Mouse (Mus musculus): ENCODE data around the gene Meis2. TPM values are rescaled to one million over a fixed set of nuclear protein-coding genes. Genes with fewer than 3 reads are reported as not detected.

The Meis2 gene
- total RNA-seq, 2 experiments from 2014 or later: 39.2 to 43.8 TPM

- DNase-seq: no peak
Observed at GRCm38 (mm10) chr2:115893113-115893512, 172.5 kb downstream of the Meis2 start.

- no peak for DNase-seq
Observed at GRCm38 (mm10) chr2:115890715-115891114, 174.9 kb downstream of the Meis2 start.

DNA sequence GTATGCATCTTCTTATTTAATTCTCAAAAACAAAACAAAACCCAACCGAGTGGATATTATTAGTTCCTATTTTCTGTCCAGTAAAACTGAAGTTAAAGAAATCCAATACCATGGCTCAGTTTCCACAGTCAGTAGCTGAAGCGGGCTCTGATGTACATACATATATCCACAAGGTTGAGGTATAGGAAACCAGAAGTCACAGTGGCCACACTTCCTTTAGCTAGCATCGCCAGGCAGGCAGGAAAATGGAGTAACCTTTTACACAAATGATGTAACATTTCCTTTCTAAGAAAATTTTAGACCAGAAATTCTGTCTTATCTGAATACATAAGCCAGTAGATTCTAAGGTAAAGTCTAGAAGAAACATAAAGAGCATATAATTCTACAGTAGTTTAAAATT lies 175.6 kb downstream of the Meis2 start:
- DNase-seq: no peak

DNA sequence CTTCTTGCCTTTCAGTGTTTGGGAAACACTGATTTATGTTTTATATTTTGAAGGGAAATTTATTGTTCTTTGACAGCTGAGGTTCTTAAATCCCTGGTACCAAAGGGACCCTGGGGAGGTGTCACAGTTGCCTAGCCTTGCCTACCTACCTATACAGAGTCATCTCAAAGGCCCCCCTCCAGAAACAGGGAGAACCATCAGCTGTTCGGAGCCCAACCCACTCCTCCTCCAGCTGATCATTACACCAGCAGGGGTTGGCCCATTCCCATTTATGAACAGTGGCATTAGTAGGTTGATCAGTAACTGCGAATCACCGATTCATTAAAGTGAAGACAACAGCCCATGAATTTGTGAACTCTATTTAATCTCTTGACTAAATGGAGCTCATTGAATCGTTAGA lies 176.4 kb downstream of the Meis2 start:
- DNase-seq: no peak

DNA sequence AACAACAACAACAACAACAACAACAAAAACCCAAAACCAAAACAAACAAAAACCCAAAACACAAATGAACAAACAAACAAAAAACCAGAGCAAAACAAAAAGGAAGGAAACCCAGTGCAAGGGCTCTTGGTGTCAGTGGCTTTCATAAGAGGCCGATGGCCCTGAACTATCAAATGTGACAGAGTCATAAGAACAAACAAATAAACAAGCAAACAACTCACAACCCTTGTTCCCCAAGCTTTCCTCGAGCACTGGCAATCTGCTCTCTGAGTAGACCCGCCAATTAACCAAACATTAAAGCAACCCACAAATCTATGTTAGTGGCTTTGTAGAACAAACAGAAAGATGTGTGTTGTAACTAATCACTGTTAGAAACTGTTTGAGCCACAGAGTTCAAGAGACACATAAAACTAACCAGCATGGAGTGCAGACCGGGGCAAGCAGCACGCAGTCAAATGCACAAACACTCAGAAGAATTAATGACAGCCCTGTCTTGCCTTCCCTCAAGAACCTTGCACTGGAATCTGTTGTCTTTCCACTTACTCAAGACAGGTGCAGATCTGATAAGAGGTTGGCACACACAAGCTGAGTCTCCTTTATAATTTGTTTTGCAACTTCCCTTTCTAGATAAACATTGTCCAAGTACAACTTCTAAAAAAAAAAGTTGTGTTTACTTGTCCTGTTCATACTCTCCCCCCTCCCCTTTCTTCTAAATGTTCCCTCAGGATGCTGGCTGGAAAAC lies 177.1 kb downstream of the Meis2 start:
- no peak for DNase-seq

GRCm38 (mm10) chr2:115887631-115888030 lies 178.0 kb downstream of the Meis2 start:
- no peak for DNase-seq

- no peak for DNase-seq
Observed at GRCm38 (mm10) chr2:115884184-115884583, 181.5 kb downstream of the Meis2 start.

GRCm38 (mm10) chr2:115883520-115883919 lies 182.1 kb downstream of the Meis2 start:
- no peak for DNase-seq

DNA sequence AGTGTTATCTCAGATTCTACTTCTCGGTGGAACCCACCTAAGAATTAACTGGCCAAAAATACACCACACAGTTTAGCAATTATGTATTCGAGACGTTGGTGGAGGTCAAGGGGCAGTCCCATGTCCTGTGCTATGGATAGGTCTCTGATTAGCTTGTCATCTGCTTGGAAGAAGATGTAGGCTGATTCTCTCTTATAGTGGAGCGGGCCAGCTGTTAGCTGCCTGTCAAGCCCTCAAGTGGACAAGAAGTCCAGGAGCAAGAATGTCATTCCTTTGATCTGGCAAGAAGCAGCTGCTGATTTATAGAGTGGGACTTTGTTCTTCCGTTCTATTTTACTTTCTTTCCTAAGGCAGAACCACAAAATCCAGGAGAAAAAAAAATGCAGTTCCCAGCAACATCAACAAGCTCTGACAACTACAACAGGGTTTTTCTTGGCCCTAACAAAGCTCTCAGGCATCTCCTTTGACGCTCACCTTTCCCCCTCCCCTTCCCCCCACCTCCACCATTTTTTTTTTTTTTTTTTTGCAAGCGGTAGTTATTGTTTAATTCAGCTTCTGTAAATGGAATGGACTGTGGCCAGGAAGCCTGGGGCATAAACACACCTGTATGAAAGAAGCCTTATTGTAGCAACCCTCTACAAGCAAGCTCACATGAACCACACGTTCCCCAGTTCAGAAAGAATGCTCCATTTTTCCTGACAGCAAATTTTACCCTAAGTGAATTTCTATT lies 189.7 kb downstream of the Meis2 start:
- DNase-seq: no peak

DNA sequence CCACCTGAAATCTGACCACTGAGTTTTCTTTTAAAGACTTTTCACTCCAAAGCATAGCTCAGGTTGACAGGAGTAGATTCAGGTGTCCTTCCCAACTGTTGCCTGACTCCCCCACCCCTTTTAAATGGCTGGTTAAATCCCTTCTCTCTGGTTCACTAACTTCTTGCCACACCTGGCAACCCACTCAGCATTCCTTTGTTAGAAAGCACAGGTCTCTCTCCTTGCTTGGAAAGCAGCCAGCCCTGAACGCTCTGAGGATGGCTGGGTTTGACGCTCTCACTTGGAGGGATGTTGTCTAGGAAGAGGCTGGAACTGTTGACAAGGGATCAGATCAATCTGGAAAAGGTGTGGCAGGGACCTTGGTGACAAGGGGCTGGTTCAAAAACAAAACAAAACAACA lies 192.8 kb downstream of the Meis2 start:
- DNase-seq: no peak

DNA sequence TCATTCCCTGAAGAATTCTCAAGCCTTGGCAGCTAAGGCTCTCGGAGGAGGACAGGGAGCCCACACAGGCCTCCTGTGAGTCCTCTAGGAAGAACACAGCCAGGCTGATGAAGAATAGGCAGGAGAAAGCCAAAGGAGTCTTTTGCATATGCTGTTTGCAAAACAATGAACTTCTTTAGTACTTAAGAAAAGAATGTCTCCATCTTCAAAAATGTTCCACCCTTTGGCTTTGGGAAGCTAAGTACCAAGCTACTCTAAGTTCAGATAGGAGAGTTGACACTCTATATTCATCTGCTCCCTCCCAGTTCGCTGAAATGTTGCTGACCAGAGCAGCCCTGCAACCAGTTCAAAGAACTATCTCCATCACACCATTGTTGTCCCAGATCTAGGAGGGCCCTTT lies 195.7 kb downstream of the Meis2 start:
- DNase-seq: no peak

DNA sequence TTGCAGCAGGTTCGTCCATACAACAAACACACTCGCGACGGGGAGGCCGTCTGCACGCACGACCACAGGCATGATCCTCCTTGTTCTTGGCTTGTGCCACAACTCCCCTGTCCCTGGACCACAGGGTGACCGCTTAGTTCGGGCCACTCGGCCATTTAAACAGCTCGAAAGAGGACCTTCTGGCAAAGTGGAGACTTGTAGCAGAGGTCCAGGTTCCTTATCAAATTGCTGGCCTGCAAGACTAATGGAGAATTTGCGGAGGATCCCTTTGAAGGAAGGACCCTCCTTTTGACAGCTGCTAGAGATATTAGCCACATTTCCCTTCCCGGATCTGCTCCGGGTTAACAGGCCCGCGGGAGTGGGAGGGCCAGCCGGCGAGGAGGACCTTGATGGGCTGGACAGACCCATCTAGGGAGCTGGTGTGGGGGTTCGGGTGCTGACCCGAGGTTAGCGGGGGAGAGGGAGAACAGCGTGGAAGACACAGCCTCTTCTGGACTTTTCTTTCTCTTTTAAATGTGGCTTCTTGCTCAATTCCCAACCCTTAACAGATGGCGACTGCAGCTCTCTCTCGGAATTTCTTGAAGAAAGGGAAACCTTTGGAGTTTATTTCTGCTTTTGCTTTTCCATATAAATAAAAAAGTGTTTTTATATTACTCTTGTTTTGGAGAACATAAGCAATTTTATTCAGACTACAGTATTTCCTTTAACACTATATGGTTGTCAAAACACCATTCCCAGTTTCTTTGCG lies 204.9 kb downstream of the Meis2 start:
- no peak for DNase-seq

- DNase-seq: no peak
Observed at GRCm38 (mm10) chr2:115860141-115860480, 205.5 kb downstream of the Meis2 start.

DNA sequence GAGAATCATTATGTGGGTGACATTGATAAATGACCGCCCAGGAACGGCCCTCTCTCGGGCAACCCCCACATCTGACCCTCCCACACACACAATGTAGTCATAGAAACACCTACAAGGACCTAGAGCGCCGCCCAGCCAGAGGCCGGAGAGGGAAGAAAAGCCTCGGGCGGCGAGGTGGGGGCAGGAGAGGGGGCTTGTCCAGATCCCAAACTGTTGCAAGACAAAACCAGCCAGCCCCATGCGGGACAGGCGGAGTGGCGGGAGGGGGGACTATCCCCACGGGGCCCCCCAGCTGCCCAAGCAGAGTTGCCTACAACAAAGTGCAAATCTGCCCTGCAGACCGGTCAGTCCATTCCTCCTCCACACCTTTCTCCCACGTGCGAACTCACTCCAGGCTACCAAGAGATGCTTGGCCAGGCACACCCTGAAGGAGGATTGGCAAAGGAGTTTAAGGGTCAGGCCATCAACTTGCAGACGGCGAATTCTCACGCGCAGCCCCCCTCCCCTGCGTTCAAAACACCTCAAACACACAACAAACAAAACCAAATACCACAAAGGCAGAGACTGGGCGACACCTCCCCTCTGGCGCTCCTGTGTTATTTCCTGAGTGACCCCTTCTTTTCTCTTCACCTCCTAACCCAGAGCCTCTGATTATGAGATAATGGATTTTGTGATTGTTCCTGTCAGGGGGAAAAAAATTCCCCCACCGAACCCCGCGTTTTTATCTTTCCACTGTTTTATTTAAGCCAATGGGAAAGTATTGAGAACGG lies 206.1 kb downstream of the Meis2 start:
- DNase-seq: no peak

DNA sequence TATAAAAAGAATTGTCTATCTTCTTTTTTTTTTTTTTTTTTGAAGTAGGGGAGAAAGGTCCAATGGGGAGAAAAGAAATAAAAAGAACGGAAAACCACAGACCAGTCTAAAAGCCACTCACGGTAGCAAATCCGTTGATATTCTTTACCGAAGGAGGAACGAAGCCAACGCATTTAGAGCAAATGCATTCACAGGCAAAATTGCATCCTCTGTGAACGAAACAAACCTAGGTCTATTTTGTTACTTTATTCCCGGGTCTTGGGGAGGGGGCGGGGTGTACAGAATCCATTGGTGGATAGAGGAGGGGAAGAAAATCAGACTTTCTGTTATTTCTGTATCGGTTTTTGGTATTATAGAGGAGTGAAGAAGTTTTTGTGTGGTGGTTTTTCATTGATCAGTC lies 206.7 kb downstream of the Meis2 start:
- DNase-seq: no peak

DNA sequence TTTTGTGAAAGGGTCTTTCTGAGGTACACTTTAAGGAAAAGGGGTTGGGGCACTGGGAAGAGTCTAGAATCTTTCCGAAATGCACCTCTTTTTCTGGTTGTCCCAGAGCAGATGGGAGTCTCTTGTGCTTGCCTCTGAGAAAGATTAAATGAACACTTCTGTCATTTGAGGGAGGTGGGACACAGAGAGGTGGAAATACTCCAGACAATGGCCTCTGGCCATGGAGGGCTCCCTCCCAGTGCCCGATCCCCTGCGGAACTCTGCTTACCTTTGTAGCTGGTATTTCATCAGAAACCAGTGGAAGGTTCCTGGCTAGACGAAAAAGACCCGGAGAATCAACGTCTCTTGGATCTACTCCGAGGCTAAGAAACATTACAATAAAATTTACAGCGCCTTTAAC lies 207.4 kb downstream of the Meis2 start:
- no peak for DNase-seq

DNA sequence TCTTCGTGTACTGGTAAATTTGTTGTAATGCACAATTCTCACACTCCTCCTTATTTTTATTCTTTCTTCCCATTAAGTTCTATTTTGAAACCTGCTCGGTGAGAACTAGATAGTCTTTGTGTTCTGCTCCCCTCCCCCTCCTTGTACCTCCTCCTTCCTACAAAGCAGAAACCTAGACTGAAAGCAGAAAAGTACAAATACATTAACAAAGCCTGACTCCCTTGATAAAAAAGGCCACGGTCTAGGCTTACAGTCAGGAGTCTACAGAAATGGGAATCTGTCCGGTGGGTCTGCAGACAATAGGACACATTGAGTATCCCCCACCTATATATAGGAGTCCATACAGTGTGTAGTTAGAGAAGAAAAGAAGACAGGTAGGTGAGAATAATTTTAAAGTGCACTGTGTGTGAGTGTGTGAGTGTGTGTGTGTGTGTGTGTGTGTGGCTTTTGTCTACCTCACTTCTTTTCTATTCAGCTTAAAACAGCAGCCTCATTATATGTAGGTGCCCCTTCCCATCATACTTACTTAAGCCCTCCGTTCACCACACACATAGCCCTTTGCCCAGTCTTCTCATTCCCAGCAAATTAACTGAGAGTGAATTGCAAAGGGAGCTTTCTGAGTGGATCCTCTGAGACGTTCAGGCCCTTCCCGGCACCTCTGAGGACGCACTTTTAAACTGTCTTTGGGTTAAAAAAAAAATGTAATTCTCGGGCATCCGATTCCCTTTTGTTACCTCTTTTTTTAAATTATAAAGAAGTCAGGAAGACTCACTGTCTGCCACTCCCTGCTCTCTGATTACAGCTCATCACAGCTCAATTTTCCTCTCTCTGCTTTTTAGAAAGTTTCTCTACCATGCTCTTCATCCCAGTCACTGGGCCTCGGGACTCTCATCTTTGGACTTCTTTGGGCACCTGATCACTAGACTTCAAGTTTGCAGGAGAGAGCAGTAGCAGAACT lies 208.2 kb downstream of the Meis2 start:
- no peak for DNase-seq

- no peak for DNase-seq
Observed at GRCm38 (mm10) chr2:115856401-115857073, 209.1 kb downstream of the Meis2 start.

GRCm38 (mm10) chr2:115855511-115856400 lies 209.9 kb downstream of the Meis2 start:
- peak; percentile 76 to 80 for DNase-seq

DNA sequence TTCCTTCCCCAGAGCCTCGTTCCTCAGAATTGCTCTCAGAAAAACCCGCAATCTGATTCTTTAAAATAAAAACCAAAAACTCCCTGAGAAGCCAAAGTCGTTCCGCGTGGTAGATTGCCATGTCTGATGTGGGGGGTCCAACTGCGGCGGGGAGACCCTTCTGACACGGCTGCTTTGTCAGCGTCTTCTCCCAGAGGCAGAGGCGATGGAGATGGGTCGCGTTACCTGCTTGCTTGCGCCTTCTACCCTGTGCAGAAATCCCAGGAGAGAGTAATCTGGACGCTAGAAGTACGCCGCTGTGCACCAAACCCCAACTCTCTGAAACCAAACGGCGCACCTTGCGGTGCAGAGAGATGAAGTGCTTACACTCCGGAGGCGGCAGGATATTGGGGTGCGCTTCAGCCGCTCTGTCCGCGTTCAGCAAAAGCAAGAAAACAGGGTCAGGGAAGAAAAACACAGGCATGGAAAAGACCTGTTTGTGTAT lies 210.8 kb downstream of the Meis2 start:
- no peak for DNase-seq
